Mouse (Mus musculus): ENCODE results near the gene Wdr20.
A peak's percentile ranks its signal among the peaks of the same experiment; 100 is the strongest.

The Wdr20 gene

DNA sequence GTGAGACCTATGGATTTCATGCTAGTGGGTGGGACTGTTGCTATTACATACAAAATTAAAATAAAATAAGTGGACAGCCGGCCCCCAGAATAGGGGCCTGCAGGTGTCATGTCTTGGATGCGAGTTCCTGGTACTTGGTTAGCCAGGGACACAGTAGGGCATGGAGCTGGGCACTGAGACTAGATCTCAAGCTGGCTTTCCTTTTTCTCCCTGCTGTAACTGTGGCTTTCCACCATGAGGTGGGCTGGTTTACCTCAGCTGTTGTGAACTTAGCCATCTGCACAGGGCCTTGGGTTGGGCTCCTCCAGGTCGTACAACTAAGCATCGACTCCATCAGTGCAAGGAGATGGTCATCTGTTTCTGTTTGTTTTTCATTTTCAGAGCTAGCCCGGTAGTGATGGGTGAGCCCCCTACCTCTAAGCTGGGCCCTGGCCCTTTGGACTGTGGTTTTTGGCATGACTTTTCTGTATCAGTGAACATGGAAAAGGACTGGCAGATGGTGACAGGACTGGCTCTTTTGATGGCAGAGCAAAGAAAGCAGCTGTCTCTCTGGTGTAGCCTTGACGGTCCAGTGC is 108.5 kb downstream of the Wdr20 start:
- no peak for ATAC-seq (ENCODE audit: insufficient number of reproducible peaks, low FRiP score, low TSS enrichment)

DNA sequence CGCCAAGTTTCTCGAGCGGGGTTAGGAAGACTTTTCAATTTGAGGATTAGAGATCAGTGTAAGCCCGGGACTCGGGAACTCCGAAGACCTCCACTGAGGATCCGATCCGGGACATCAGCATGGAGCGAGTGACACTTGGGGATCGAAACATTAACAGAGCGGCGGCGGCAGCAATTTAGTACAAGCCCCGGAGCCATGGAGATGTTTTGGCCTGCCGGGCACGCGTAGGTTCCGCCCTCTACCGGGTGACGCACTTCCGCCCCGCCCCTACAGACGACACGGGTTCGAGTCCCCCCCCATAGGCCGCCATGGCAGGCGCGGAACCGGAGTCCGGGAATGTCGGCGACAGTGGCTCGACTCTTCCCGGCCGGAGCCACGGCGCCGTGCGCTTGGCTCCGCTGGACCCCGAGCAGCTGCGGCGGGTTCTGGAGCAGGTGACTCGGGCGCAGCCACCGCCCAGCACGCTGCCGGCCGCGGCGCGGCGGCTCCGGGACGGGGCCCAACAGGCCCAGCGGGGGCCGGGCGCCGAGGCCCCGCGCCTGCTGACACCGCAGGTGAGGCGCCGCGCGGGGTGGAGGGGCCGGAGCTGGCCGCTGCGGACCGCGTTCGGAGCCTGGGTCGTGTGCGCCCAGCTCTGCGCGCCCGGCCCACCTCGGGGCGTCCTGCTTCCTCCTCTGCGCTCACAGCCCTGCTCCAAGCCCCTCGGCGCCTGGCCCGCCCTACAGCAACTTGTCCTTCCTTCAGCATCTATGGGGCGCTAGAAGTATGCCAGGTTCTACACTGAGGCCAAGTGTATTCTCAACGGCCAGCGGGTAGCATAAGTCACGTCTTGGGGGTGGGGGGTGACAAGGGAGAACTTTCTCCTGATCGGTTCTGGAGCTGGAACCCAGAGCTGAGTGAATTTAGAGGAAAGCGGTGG is 112.5 kb downstream of the Wdr20 start, which contains the start of gene Zfp839:
Gene Zfp839, plus strand, starts transcription at position 244 of the 919 bp plus-strand sequence.
- ATAC-seq (ENCODE audit: insufficient number of reproducible peaks, low FRiP score, low TSS enrichment) = peak; percentile 62; the same call in 1 of the 2 replicates

DNA sequence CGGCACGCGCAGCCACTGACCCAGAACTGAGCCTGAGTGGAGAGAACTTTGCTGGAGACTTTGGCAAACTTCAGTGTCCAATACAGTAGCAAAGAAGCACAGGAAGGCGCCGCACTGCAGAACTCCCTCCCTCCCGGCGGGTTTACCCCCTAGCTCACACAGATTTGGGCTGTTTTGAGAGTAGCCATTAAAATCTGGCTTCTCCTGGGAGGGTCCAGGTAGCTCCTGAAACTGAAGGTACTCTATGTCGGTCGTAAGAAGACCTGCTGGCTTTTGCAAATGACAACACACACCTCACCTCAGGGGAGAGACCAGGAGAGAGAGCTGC is 113.1 kb downstream of the Wdr20 start:
- ATAC-seq (ENCODE audit: insufficient number of reproducible peaks, low FRiP score, low TSS enrichment) = no peak

DNA sequence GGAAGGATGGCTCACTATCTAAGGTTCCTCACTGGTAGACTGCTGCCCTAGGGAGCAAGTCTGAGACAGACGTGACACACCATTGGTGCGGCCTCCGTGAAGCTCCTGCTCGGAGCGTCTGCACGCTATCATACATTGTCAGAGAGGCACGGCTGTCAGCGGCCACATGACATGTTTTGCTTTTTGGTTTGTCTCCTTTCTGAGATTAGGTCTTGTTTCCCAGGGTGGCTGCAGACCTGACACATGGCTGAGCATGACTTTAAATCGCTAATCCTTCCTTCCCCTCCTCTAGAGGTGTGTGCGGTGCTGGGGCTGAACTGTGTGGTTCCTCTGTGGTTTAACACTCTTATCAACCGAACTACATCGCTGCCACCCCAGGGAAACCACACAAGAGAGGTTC is 113.7 kb downstream of the Wdr20 start:
- ATAC-seq (ENCODE audit: insufficient number of reproducible peaks, low FRiP score, low TSS enrichment) = no peak

DNA sequence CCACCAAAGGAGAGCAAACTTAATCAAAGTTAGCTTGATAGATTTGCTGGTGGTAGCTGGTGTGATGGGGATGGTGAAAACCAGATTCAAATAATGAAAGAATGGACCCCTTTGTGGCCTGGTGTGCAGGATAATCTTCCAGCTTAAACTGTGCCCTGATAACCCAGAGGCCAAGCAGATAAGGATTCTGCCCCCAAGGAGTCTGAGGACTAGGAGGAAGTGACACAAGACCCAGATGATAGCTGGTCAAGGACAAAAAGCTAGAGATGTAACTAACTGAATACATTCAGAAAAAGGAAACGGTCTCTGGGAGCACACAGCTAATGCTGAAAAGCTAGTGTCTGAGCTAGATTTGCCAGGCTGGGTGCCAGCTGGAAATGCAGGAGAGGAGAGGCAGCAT is 114.2 kb downstream of the Wdr20 start:
- no peak for ATAC-seq (ENCODE audit: insufficient number of reproducible peaks, low FRiP score, low TSS enrichment)
